Mouse (Mus musculus): ENCODE measurements around the gene D11Wsu47e.
A peak's percentile ranks its signal among the peaks of the same experiment; 100 is the strongest.

D11Wsu47e gene

GRCm38 (mm10) chr11:113666648-113667047, 17.6 kb upstream of the D11Wsu47e start:
- peak; percentile 74 to 80 for DNase-seq

DNA sequence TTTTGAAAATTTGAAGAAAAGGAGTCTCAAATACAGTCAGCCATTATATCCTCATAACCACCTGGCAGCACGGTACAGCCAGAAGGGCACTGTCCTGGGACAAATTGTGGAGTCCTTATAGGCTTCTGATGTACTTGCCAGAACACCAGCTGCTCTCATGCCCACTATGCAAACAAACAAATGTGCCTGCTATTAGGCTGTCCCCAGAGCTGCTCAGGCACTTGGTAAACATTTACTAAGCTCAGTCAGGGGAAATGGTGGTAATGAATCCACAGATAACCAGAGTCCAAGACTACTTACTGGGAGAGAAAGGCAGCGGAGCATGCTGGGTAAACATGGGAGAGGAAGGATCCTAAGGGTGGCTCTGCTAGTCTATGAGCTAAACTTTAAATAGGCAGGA, 17.1 kb upstream of the D11Wsu47e start:
- DNase-seq = peak; percentile 62 to 78

- DNase-seq = no peak
These were observed 16.5 kb upstream of the D11Wsu47e start for GRCm38 (mm10) chr11:113667704-113668103.

DNA sequence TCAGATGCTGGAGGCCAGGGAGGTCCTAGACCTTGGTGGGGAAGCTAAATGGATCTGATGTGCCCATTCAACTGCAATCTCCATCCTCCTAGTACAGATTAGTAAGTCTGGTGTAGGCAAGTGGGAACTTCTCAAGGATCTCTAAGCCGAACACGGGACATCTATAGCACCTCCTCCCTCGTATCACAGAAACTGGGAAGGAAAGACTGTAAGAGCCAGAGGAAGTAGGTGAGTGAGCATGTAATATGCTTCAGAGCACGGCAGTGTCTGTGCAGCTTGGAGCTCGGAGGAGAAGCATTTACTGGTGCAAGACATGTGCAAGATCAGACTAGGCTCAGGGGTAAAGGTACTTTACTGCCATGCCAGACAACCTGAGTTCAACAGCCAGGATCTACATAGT, 15.4 kb upstream of the D11Wsu47e start:
- DNase-seq = no peak

DNA sequence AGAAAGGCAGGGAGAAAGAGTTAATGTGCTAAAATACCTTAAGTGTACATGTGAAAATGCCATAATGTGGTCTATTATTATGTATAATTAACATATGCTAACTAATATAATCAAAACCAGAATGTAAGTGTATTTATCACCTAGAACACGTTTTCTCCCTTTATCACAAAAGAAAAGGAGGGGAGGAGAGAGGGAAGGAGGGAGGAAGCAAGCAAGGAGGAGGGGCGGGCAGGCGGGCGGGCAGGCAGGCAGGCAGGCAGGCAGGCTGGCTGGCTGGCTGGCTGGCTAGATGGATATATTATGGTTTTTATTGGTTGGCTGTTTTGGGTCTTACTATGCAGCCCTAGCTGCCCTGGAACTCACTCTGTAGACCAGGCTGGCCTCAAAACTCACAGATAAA, 14.5 kb upstream of the D11Wsu47e start:
- DNase-seq = no peak

- DNase-seq = peak in 1 of 2 experiments; percentile 17
These were observed 10.6 kb upstream of the D11Wsu47e start for GRCm38 (mm10) chr11:113673614-113674013.

DNA sequence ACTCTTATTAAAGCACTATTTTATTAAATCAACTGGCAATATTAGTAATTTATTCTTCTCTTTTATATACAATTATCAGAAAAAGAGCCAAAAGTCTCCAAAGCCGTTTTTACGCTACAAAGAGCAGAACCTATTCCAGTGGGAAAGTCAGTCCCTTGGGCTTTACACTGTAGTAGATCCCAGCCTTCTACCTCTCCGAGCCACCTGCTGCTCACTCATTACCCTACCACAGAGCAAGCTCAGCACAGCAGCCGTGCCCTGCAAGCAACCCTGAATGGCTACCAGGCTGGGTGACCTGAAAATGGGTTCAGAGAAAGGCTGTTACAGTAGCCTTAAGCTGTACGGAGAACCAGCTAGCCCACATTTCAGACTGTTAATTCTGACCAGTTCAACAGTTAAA, 9.6 kb upstream of the D11Wsu47e start:
- no peak for DNase-seq

- DNase-seq = no peak
These were observed 7.4 kb upstream of the D11Wsu47e start for GRCm38 (mm10) chr11:113676847-113677246.

DNA sequence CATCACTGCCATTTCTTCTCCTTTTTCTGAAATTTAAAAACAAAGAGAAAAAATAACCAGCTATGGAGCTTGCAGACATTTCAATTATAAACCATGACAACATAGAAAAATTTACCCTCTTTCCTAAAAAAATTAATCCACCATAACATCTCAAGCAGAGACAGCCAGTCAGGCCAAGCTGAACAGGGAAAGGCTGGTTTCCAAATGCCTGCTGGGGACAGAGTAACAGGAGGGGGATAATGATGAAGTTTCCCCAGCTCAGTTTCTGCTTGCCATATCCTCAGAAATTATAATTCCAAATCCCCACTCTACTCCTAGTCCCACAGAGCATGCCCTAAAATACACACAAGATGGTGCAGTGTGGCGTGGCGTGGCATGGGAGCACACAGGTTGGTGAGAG, 6.8 kb upstream of the D11Wsu47e start:
- no peak for DNase-seq

DNA sequence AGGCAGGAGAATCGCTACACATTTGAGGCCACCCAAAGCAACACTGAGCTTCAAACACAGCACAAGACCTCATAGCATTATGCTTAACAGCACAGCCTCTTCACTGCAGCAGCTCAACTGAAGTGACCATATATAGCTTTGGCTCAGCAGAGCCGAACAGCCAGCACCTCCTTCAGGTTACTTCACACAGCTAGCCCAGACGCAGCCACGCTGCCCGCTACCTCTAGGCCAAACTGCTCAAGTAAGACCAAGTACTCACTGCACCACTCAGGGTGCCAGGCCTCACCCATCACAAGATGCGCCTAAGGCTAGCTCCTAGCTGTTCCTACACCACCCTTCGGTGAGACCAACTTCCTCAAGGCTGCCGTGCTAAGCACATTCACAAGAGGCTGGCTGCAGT, 5.8 kb upstream of the D11Wsu47e start:
- peak; percentile 39 to 81 for DNase-seq

GRCm38 (mm10) chr11:113680954-113681353, 3.3 kb upstream of the D11Wsu47e start:
- no peak for DNase-seq

- no peak for DNase-seq
These were observed 2.2 kb upstream of the D11Wsu47e start for GRCm38 (mm10) chr11:113681979-113682378.

- DNase-seq = peak; percentile 58 to 67
These were observed 1.1 kb upstream of the D11Wsu47e start for GRCm38 (mm10) chr11:113682897-113683626.

DNA sequence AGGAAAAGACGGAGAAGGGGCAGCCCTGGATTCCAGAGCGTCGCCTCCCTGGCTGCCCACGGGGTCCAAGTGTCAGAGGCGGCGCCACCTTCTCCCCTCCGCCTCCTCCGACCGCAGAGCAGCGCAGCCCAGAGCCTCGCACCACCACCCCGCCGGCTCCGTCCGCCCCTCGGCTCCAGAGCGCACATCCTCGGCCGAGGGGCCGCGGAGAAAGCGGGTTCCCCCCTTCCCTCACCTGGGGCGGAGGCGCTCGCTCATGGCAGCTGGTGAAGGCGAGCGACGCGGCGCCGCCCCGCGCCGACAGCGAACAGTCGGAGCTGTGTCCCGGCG, 620 bp upstream of the D11Wsu47e start:
- DNase-seq = no peak

DNA sequence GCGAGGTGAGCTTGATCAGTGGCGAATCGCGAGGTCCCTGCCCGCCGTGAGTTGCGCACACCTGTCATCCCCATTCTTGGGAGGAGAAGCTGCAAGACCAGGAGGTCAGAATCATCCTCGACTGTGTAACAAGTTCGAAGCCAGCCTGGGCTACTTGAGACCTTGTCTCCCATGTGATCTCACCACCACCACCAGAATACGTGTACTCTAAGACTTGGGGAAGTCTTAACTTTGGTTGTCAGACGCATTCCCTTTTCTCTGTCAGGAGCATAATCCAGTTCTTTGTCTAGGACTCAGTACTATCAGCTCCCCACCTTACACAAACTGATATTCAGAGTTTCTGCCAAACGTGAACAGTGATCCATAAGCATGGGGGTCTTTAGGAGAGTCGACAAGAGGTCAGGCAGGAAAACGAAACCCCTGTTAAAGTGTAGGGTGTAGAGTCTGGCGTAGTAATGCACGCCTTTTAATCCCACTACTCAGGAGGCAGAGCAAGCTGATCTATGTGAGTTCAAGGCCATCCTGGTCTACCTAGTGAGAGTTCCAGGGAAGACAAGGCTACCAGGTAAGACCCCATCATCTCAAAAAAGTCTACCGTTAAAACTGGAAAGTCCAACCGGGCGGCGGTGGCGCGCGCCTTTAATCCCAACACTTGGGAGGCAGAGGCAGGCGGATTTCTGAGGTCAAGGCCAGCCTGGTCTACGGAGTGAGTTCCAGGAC, 655 bp downstream of the D11Wsu47e start:
- DNase-seq = no peak

DNA sequence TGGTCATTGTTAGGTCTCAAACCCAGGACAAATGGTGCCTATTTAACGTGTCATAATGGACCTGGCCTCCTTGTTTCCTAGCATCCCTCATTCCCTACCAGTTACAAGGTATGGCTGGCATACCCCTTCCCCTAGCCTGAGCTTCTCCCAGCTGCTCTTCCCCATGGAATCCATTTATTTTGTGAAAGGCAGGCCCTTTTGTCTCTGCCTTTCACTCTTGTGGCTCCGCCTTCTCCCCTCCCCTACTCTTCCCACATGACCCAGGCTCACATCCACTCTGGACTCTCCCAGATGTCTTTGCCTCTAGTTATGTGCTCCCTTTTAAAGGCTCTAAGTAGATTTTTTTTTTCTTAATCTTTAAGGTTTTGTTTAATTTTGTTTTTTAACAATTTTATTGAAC, 2.8 kb downstream of the D11Wsu47e start:
- peak; percentile 38 to 59 for DNase-seq

GRCm38 (mm10) chr11:113690506-113690905, 6.3 kb downstream of the D11Wsu47e start:
- no peak for DNase-seq

- DNase-seq = peak; percentile 49 to 56
These were observed 7.1 kb downstream of the D11Wsu47e start for GRCm38 (mm10) chr11:113691318-113691717.

DNA sequence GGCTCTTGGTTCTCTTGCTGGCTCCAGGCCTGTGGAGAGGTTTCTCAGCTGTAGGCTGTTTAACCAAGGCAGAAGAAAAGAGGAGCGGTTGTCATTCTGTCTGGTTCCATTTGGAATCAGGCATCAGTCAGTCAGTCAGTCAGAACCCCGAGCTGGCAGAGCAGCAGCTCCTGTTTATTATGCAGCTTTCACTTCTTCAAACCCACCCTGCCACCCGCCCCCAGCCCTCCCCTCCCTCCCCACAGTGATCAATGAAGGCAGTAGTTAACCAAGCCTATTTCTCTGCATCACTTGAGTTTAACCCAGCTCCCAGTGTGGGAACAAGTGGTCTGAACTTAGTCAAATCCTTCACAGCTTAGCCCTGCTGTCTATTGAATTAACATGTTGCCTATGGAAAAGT, 7.6 kb downstream of the D11Wsu47e start:
- DNase-seq = no peak

DNA sequence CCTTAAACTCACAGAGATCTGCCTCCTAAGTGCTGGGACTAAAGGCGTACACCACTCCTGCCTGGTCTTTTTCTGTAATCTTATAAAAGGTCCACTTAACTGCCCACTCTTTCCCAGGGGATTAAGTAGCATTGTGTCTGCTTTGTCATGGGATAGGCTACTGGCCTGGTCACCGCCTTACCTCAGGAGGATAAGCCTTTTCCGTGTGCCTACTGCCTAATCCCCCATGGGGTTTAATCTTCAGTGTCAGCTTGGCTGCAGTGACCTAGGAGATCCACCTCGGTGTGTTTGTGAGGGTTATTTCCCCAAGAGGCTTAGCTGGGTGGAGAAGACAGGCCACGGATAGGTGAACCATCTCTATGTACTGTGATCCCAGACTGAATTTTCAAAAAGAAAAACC, 13.4 kb downstream of the D11Wsu47e start:
- DNase-seq = no peak

GRCm38 (mm10) chr11:113698013-113698545, 13.9 kb downstream of the D11Wsu47e start:
- peak; percentile 81 to 89 for DNase-seq

DNA sequence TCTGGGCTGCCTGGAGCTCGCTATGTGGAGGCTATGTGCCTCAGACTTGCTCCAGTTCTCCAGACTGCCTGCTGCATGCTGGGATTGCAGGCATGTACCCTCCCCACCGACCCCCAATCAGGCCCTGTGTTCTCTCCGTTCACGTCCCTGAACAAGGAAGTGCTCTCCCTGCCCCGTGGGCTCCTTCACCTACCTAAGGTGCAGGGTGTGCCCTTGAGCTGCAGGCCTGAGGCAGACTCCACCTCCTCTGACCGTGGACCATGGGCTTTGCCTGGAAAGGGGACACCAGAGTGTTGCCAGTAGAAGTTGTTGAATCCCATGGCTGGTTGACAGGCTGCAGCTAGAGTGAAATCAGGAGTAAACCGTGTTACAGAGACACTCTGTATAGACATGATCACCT, 15.4 kb downstream of the D11Wsu47e start:
- no peak for DNase-seq

GRCm38 (mm10) chr11:113703758-113704157, 19.5 kb downstream of the D11Wsu47e start:
- DNase-seq = peak; percentile 67 to 80

DNA sequence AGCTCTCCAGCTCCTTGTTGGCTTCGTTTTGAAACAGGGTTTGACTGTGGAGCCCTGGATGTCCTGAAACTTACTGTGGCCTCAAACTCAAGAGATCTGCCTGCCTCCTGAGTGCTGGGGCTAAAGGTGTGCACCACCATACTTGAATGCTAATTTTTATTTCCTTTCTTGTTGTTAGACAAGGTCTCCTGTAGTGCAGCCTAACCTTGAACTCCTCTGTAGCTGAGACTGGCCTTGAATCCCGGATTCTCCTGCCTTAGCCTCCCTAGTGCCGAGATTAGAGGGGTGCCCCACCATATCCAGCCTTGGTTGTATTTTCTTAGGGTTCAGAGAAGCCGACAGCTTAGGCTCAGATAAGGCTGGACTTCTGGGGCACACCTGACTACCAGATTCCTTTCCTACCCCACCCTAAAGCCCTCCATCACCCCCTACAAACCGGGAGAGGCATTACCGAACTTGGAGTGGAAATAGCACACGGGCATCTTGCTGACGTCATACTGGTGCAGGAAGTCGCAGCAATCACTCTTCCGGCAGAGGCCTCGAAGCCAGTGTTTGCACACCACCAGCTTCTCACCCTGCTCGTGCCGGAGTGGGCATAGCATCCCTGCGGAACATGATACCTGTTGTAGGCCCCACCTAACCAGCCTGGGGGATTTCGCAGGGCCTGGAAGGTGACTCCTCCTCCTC, 21.9 kb downstream of the D11Wsu47e start:
- DNase-seq = no peak

All from kidney, postnatal 36 days (tissue).